Mouse (Mus musculus) embryonic facial prominence, embryonic 15.5 days (tissue): Measurements from ENCODE around the gene Srd5a1. TPM values are rescaled to one million over a fixed set of nuclear protein-coding genes. Genes with fewer than 3 reads are reported as not detected.
"Not testable (repeated sequence)": the region's sequence is repeated elsewhere in the genome, so short reads cannot be mapped to it uniquely, and the experiment has no call there.

Experiments
- ATAC-seq: fragments of 200-750 bp; cut with Nextera tagmentation; 2 replicates; pipeline ENCODE4 v1.8.0; 2017; ENCODE audit warnings: low read depth, moderate TSS enrichment; ENCODE audit not compliant: insufficient number of reproducible peaks, low FRiP score, low TSS enrichment
- H3K27ac ChIP-seq: fragments of 300-500 bp; sonication (generic); replicated peaks from 2 replicates; pipeline ENCODE4 v1.5.1; 2015; ENCODE audit warnings: mild to moderate bottlenecking, inconsistent platforms
- H3K27me3 ChIP-seq: fragments of 300-500 bp; sonication (generic); 2 replicates; pipeline ENCODE4 v1.6.1; 2015; ENCODE audit warnings: inconsistent platforms
- H3K36me3 ChIP-seq: fragments of 300-500 bp; sonication (generic); 2 replicates; pipeline ENCODE4 v1.6.1; 2015; ENCODE audit warnings: mild to moderate bottlenecking, inconsistent platforms
- H3K4me1 ChIP-seq: fragments of 300-500 bp; sonication (generic); 2 replicates; pipeline ENCODE4 v1.6.1; 2015; ENCODE audit warnings: inconsistent platforms
- H3K4me2 ChIP-seq: fragments of 300-500 bp; sonication (generic); replicated peaks from 2 replicates; pipeline ENCODE4 v1.6.1; 2015; ENCODE audit warnings: mild to moderate bottlenecking, inconsistent platforms
- H3K4me3 ChIP-seq: fragments of 300-500 bp; sonication (generic); replicated peaks from 2 replicates; pipeline ENCODE4 v1.5.1; 2015; ENCODE audit warnings: mild to moderate bottlenecking, inconsistent platforms
- H3K9ac ChIP-seq: fragments of 300-500 bp; sonication (generic); 2 replicates; pipeline ENCODE4 v1.6.1; 2015; ENCODE audit warnings: inconsistent platforms
- H3K9me3 ChIP-seq: fragments of 300-500 bp; sonication (generic); replicated peaks from 2 replicates; pipeline ENCODE4 v1.6.1; 2016; ENCODE audit warnings: inconsistent platforms
- WGBS: fragments of 180-500 bp; shearing (Covaris S2); methylation state at CpG from one replicate; pipeline ENCODE4 v1.1.7; 2015; 5-methylcytosine and 5-hydroxymethylcytosine counted together
- polyA plus RNA-seq: library from polyadenylated mRNA; unstranded; fragments of >200 nt; fragmentation: Nextera tagmentation; extraction: Ambion mirVana; gene quantifications from 2 replicates; pipeline ENCODE4 v1.2.1, GENCODE M21; 2015

Gene Srd5a1
- polyA plus RNA-seq, 1 experiment from 2014 or later, result 35.1 TPM

GRCm38 (mm10) chr13:69576676-69577075 is 34.6 kb downstream of the Srd5a1 start:
- ATAC-seq, result no peak
- no peaks in the 10 kb centered on the region for H3K27me3 ChIP-seq
- H3K27ac ChIP-seq, result no peak overlapping the region
- H3K9me3 ChIP-seq, result no peaks in the 10 kb centered on the region
- H3K4me2 ChIP-seq, result no peak overlapping the region
- no peaks in the 10 kb centered on the region for H3K4me1 ChIP-seq
- H3K4me3 ChIP-seq, result no peak overlapping the region
- H3K36me3 ChIP-seq, result no peaks in the 10 kb centered on the region
- WGBS, result 54% methylated on average over 11 of the region's 11 CpGs
- H3K9ac ChIP-seq, result no peak overlapping the region

- no peak overlapping the region for H3K4me2 ChIP-seq
- no peaks in the 10 kb centered on the region for H3K4me1 ChIP-seq
- ATAC-seq, result no peak
- no peak overlapping the region for H3K27ac ChIP-seq
- H3K4me3 ChIP-seq, result no peak overlapping the region
- no peak overlapping the region for H3K9ac ChIP-seq
- H3K9me3 ChIP-seq, result no peaks in the 10 kb centered on the region
- no peaks in the 10 kb centered on the region for H3K27me3 ChIP-seq
- WGBS, result 91% methylated on average over 3 of the region's 3 CpGs
- no peaks in the 10 kb centered on the region for H3K36me3 ChIP-seq
These were observed 38.6 kb downstream of the Srd5a1 start for GRCm38 (mm10) chr13:69572594-69572993.

- no peaks in the 10 kb centered on the region for H3K36me3 ChIP-seq
- H3K4me3 ChIP-seq, result no peak overlapping the region
- no peaks in the 10 kb centered on the region for H3K4me1 ChIP-seq
- no peaks in the 10 kb centered on the region for H3K27me3 ChIP-seq
- no peak overlapping the region for H3K9ac ChIP-seq
- H3K4me2 ChIP-seq, result no peak overlapping the region
- ATAC-seq, result no peak
- 78% methylated on average over 9 of the region's 9 CpGs for WGBS
- H3K27ac ChIP-seq, result no peak overlapping the region
- H3K9me3 ChIP-seq, result no peaks in the 10 kb centered on the region
These were observed 42.0 kb downstream of the Srd5a1 start for GRCm38 (mm10) chr13:69569201-69569600.

- not testable (repeated sequence) for H3K4me2 ChIP-seq, H3K4me3 ChIP-seq, H3K27ac ChIP-seq, H3K9ac ChIP-seq, H3K36me3 ChIP-seq, ATAC-seq, H3K9me3 ChIP-seq, H3K27me3 ChIP-seq, H3K4me1 ChIP-seq
- WGBS, result 87% methylated on average over 4 of the region's 4 CpGs
These were observed 45.8 kb downstream of the Srd5a1 start for GRCm38 (mm10) chr13:69565401-69565800.

GRCm38 (mm10) chr13:69564573-69564972 is 46.7 kb downstream of the Srd5a1 start:
- ATAC-seq, result no peak
- Histone ChIP-seq H3K9ac (no peak overlapping the region), H3K36me3 (no peaks in the 10 kb centered on the region), H3K9me3 (no peaks in the 10 kb centered on the region), H3K27me3 (no peaks in the 10 kb centered on the region), H3K4me3 (no peak overlapping the region), H3K4me2 (no peak overlapping the region), H3K27ac (no peak overlapping the region), H3K4me1 (no peaks in the 10 kb centered on the region)

GRCm38 (mm10) chr13:69563905-69564304 is 47.3 kb downstream of the Srd5a1 start:
- Histone ChIP-seq H3K27me3 (no peaks in the 10 kb centered on the region), H3K27ac (no peak overlapping the region), H3K4me3 (no peak overlapping the region), H3K36me3 (no peaks in the 10 kb centered on the region), H3K9me3 (no peaks in the 10 kb centered on the region), H3K9ac (no peak overlapping the region), H3K4me2 (no peak overlapping the region), H3K4me1 (no peaks in the 10 kb centered on the region)
- no peak for ATAC-seq
- 62% methylated on average over 3 of the region's 3 CpGs for WGBS

- H3K4me3 ChIP-seq, result no peak overlapping the region
- H3K9me3 ChIP-seq, result no peaks in the 10 kb centered on the region
- no peaks in the 10 kb centered on the region for H3K27me3 ChIP-seq
- H3K4me1 ChIP-seq, result no peaks in the 10 kb centered on the region
- H3K9ac ChIP-seq, result no peak overlapping the region
- ATAC-seq, result no peak
- no peaks in the 10 kb centered on the region for H3K36me3 ChIP-seq
- WGBS, result 61% methylated on average over 12 of the region's 12 CpGs
- H3K27ac ChIP-seq, result no peak overlapping the region
- H3K4me2 ChIP-seq, result no peak overlapping the region
These were observed 48.3 kb downstream of the Srd5a1 start for GRCm38 (mm10) chr13:69562654-69563574.

GRCm38 (mm10) chr13:69562004-69562403 is 49.2 kb downstream of the Srd5a1 start:
- Histone ChIP-seq H3K27ac (no peak overlapping the region), H3K4me2 (no peak overlapping the region), H3K4me1 (no peaks in the 10 kb centered on the region), H3K27me3 (no peaks in the 10 kb centered on the region), H3K4me3 (no peak overlapping the region), H3K36me3 (no peaks in the 10 kb centered on the region), H3K9me3 (no peaks in the 10 kb centered on the region), H3K9ac (no peak overlapping the region)
- no peak for ATAC-seq
- 76% methylated on average over 9 of the region's 9 CpGs for WGBS

- H3K9ac ChIP-seq, result no peak overlapping the region
- H3K4me3 ChIP-seq, result no peak overlapping the region
- ATAC-seq, result no peak
- H3K4me1 ChIP-seq, result no peaks in the 10 kb centered on the region
- H3K36me3 ChIP-seq, result no peaks in the 10 kb centered on the region
- no peak overlapping the region for H3K27ac ChIP-seq
- no peaks in the 10 kb centered on the region for H3K27me3 ChIP-seq
- H3K9me3 ChIP-seq, result no peaks in the 10 kb centered on the region
- no peak overlapping the region for H3K4me2 ChIP-seq
- 56% methylated on average over 13 of the region's 13 CpGs for WGBS
These were observed 51.8 kb downstream of the Srd5a1 start for GRCm38 (mm10) chr13:69559291-69559961.

- no peak overlapping the region for H3K4me2 ChIP-seq
- H3K9ac ChIP-seq, result no peak overlapping the region
- no peaks in the 10 kb centered on the region for H3K36me3 ChIP-seq
- no peak overlapping the region for H3K4me3 ChIP-seq
- 69% methylated on average over 6 of the region's 6 CpGs for WGBS
- no peaks in the 10 kb centered on the region for H3K9me3 ChIP-seq
- H3K4me1 ChIP-seq, result no peaks in the 10 kb centered on the region
- H3K27me3 ChIP-seq, result no peaks in the 10 kb centered on the region
- no peak for ATAC-seq
- H3K27ac ChIP-seq, result no peak overlapping the region
These were observed 53.1 kb downstream of the Srd5a1 start for GRCm38 (mm10) chr13:69558098-69558660.

GRCm38 (mm10) chr13:69556728-69557127 is 54.5 kb downstream of the Srd5a1 start:
- ATAC-seq, result no peak
- H3K36me3 ChIP-seq, result no peaks in the 10 kb centered on the region
- H3K27ac ChIP-seq, result no peak overlapping the region
- H3K9me3 ChIP-seq, result no peaks in the 10 kb centered on the region
- H3K9ac ChIP-seq, result no peak overlapping the region
- H3K4me1 ChIP-seq, result no peaks in the 10 kb centered on the region
- no peaks in the 10 kb centered on the region for H3K27me3 ChIP-seq
- no peak overlapping the region for H3K4me3 ChIP-seq
- no peak overlapping the region for H3K4me2 ChIP-seq
